In genomic region chr6:37299562-37300390, GRCm38 (mm10) we compare ENCODE assay signal across 8 mouse cellular contexts. TPM values are rescaled to one million over a fixed set of nuclear protein-coding genes. Genes with fewer than 3 reads are reported as not detected.
DNase-seq lines count a peak whose midpoint lies in the region; ATAC-seq and TF ChIP-seq lines count a peak whose summit lies in the region.

TSS of gene Dgki (minus strand) at chr6:37300184.

- peaks cover 15% of the 10 kb centered on the region for H3K27me3 ChIP-seq in CH12.LX (replicated peaks)
- H3K27me3 ChIP-seq in heart, embryonic 14.5 days (ENCODE audit: control insufficient read depth, insufficient read depth, low read length), result peaks cover 21% of the 10 kb centered on the region
- peaks cover 54% of the 10 kb centered on the region for H3K27me3 ChIP-seq in liver, embryonic 15.5 days

- peak within 1 kb of the TSS; percentile 58 to 68 (median 65) for H3K4me3 ChIP-seq in CH12.LX (replicated peaks in 1 of 3; ENCODE audit: low read depth in 2 of 3, low read length in 2 of 3, poor library complexity in 1 of 3)
- H3K4me3 ChIP-seq in heart, embryonic 14.5 days (ENCODE audit: control insufficient read depth in 1 of 2, insufficient read depth in 1 of 2, low read depth in 1 of 2, low read length in 2 of 2), result peak within 1 kb of the TSS; percentile 55 to 67
- H3K4me3 ChIP-seq in liver, embryonic 15.5 days (replicated peaks), result peak within 1 kb of the TSS; percentile 38

- dilution Hi-C loops in CH12.LX (cut with MboI; ENCODE audit: extremely low pct_ligation_motif_present, extremely low pct_unique_long_range_greater_than_20kb, low sequenced_read_pairs), result no loop called here

- under 1% methylated on average over 51 of the region's 65 CpGs for WGBS in heart, embryonic 14.5 days
- under 1% methylated on average over 63 of the region's 65 CpGs for WGBS in liver, embryonic 15.5 days (ENCODE audit: insufficient replicate concordance)

- TF ChIP-seq EP300 in CH12.LX (IDR thresholded peaks at IDR 0.05; ENCODE audit: low read length), result no peak

- peak; percentile 33 for DNase-seq in CH12.LX (ENCODE audit: extremely low read depth)
- peak; percentile 60 for DNase-seq in ZHBTc4 (ENCODE audit: low read depth, low spot score)
- DNase-seq in embryo, embryonic 11 days, result peak; percentile 85
- peak; percentile 86 to 93 for DNase-seq in layer of hippocampus, adult 18-20 months (ENCODE audit: low spot score in 2 of 2)
- peak; percentile 93 to 95 for DNase-seq in right cerebral cortex, postnatal 10 days (ENCODE audit: low spot score in 2 of 2)

- H3K9ac ChIP-seq in CH12.LX (ENCODE audit: insufficient read depth, low read depth), result peak within 1 kb of the TSS; percentile 8
- H3K9ac ChIP-seq in heart, embryonic 14.5 days (ENCODE audit: low read length), result peak within 1 kb of the TSS; percentile 65
- no peak within 1 kb of the TSS for H3K9ac ChIP-seq in liver, embryonic 15.5 days

- ATAC-seq in heart, embryonic 14.5 days (ENCODE audit: insufficient number of reproducible peaks, insufficient read depth, low FRiP score, low read depth), result no peak
- ATAC-seq in liver, embryonic 15.5 days (ENCODE audit: insufficient read depth), result no peak
- ATAC-seq in inflammation-experienced regulatory T-cells, adult 6 months, result no peak

- in situ Hi-C loops in CH12.LX (cut with MboI; ENCODE audit: low pct_ligation_motif_present, low pct_unique_long_range_greater_than_20kb, low sequenced_read_pairs), result no loop called here

- no peaks in the 10 kb centered on the region for H3K36me3 ChIP-seq in CH12.LX (replicated peaks in 1 of 2; ENCODE audit: control insufficient read depth in 1 of 2, insufficient read depth in 1 of 2, low read length in 1 of 2)
- H3K36me3 ChIP-seq in heart, embryonic 14.5 days (ENCODE audit: control insufficient read depth, insufficient read depth, low read length), result no peaks in the 10 kb centered on the region
- no peaks in the 10 kb centered on the region for H3K36me3 ChIP-seq in liver, embryonic 15.5 days (replicated peaks)

- no peak within 1 kb of the TSS for H3K27ac ChIP-seq in CH12.LX (ENCODE audit: insufficient read depth, low read depth)
- no peak within 1 kb of the TSS for H3K27ac ChIP-seq in heart, embryonic 14.5 days (replicated peaks in 1 of 2; ENCODE audit: control insufficient read depth in 1 of 2, insufficient read depth in 1 of 2, low read depth in 2 of 2, low read length in 2 of 2)
- no peak within 1 kb of the TSS for H3K27ac ChIP-seq in liver, embryonic 15.5 days (replicated peaks)

- no peaks in the 10 kb centered on the region for H3K79me2 ChIP-seq in CH12.LX (replicated peaks; ENCODE audit: control insufficient read depth, extremely low read depth, insufficient read depth, poor library complexity, severe bottlenecking)

- peaks cover 8 to 31% of the 10 kb centered on the region in 2 experiments for H3K4me1 ChIP-seq in CH12.LX (ENCODE audit: control insufficient read depth in 1 of 2, insufficient read depth in 2 of 2)
- H3K4me1 ChIP-seq in heart, embryonic 14.5 days (ENCODE audit: control insufficient read depth in 2 of 2, insufficient read depth in 2 of 2, low read length in 2 of 2), result peaks cover 5 to 6% of the 10 kb centered on the region in 2 experiments; a peak in 2 of 4 replicates
- H3K4me1 ChIP-seq in liver, embryonic 15.5 days (replicated peaks), result no peaks in the 10 kb centered on the region

- no peak for TF ChIP-seq POLR2A in CH12.LX (IDR thresholded peaks at IDR 0.05; ENCODE audit: low read depth, low read length)

- TF ChIP-seq CTCF in CH12.LX (conservative IDR thresholded peaks at IDR 0.05 in 1 of 2, IDR thresholded peaks at IDR 0.05 in 1 of 2; ENCODE audit: low read depth in 2 of 2, low read length in 2 of 2), result no peak

- H3K9me3 ChIP-seq in CH12.LX (replicated peaks; ENCODE audit: low read length), result no peaks in the 10 kb centered on the region
- no peaks in the 10 kb centered on the region for H3K9me3 ChIP-seq in heart, embryonic 14.5 days (ENCODE audit: control insufficient read depth, low read length)
- no peaks in the 10 kb centered on the region for H3K9me3 ChIP-seq in liver, embryonic 15.5 days (replicated peaks)

- no peak for TF ChIP-seq RAD21 in CH12.LX (IDR thresholded peaks at IDR 0.05; ENCODE audit: low read depth, low read length)

- H3K4me2 ChIP-seq in CH12.LX (ENCODE audit: insufficient read depth, low read depth, poor library complexity, severe bottlenecking), result peak within 1 kb of the TSS; percentile 99
- H3K4me2 ChIP-seq in heart, embryonic 14.5 days (ENCODE audit: low read length), result peak within 1 kb of the TSS; percentile 92
- peak within 1 kb of the TSS; percentile 58 for H3K4me2 ChIP-seq in liver, embryonic 15.5 days

TF ChIP-seq in CH12.LX, 34 proteins besides CTCF, POLR2A, EP300 and RAD21:
- TF ChIP-seq JUN (IDR thresholded peaks at IDR 0.05; ENCODE audit: insufficient read depth, low read depth, low read length) (no peak), IRF4 (IDR thresholded peaks at IDR 0.05; ENCODE audit: low read depth, low read length) (no peak), NRF1 (IDR thresholded peaks at IDR 0.05; ENCODE audit: low read depth, low read length) (0 out of 2 replicates have a peak, but pooled peaks have one; percentile 21), TCF12 (IDR thresholded peaks at IDR 0.05; ENCODE audit: low read depth, low read length) (0 out of 2 replicates have a peak, but pooled peaks have one; percentile 31), ELF1 (IDR thresholded peaks at IDR 0.05; ENCODE audit: low read depth, low read length) (no peak; the same call in 1 of the 2 replicates), HCFC1 (IDR thresholded peaks at IDR 0.05; ENCODE audit: low read depth, low read length) (peak; percentile 40), UBTF (IDR thresholded peaks at IDR 0.05; ENCODE audit: low read depth, low read length) (peak; percentile 80; the same call in 1 of the 2 replicates), RCOR1 (conservative IDR thresholded peaks at IDR 0.05; ENCODE audit: low read depth, low read length) (peak; percentile 99)

RNA-seq across cellular contexts. Expression of gene Dgki, which starts in this region (rescaled TPM):
- total RNA-seq in CH12.LX (2012; rRNA removed) (8.0 and 8.7 TPM in 2 replicates), CH12.LX (2014; rRNA removed) (4.0 and 4.4 TPM in 2 replicates)
- polyA plus RNA-seq in CH12.LX (2012; ENCODE audit: insufficient read length, low read depth), result 6.2 and 7.7 TPM in 2 replicates
- 0.75 and 0.88 TPM in 2 replicates for polyA plus RNA-seq in heart, embryonic 14.5 days (2014; fragmentation: Nextera tagmentation; extraction: Ambion mirVana)
- total RNA-seq in layer of hippocampus, adult 18-20 months (2021), result 10 to 100 TPM; 86.9 to 88.0 TPM
- polyA plus RNA-seq in liver, embryonic 15.5 days (2015; fragmentation: Nextera tagmentation; extraction: Ambion mirVana), result 0.06 and 0.08 TPM in 2 replicates
- under 1 TPM in 2 of 3 experiments, not detected in 1; 0.17 to 0.75 TPM for polyA plus RNA-seq in inflammation-experienced regulatory T-cells, adult 6 months (2017; shearing (Covaris generic))

Comparison
In these comparisons a context has a peak if more than half of its experiments do, and no peak if none do; other contexts are left out.
1. RNA of gene Dgki (total RNA-seq): 86.9 to 88.0 TPM in layer of hippocampus, adult 18-20 months; 4.0 to 8.7 TPM in CH12.LX; every median in the first group is over 4 times any median in the second.
2. DNase-seq: peak in every context shown above with its lines; median percentile 94 in right cerebral cortex, postnatal 10 days; 90 in layer of hippocampus, adult 18-20 months; 85 in embryo, embryonic 11 days; 60 in ZHBTc4; 33 in CH12.LX.
3. Peak in every context shown above with its lines, with median percentiles within 50 percentile points of each other: H3K4me2 ChIP-seq and H3K4me3 ChIP-seq.